Mouse (Mus musculus): ENCODE measurements around the gene Palm2.
"Not testable (repeated sequence)": the region's sequence is repeated elsewhere in the genome, so short reads cannot be mapped to it uniquely, and the experiment has no call there.

Palm2 gene

GRCm38 (mm10) chr4:57433941-57434704, at the start of gene Palm2:
Gene Palm2 (plus strand): TSS chr4:57434247.
- DNase-seq, result peak; percentile 75

GRCm38 (mm10) chr4:57384355-57384754, 49.7 kb upstream of the Palm2 start:
- no peak for DNase-seq

GRCm38 (mm10) chr4:57391103-57391502, 42.9 kb upstream of the Palm2 start:
- no peak for DNase-seq

GRCm38 (mm10) chr4:57396414-57396813, 37.6 kb upstream of the Palm2 start:
- no peak for DNase-seq

GRCm38 (mm10) chr4:57412385-57412784, 21.7 kb upstream of the Palm2 start:
- not testable (repeated sequence) for DNase-seq

DNA sequence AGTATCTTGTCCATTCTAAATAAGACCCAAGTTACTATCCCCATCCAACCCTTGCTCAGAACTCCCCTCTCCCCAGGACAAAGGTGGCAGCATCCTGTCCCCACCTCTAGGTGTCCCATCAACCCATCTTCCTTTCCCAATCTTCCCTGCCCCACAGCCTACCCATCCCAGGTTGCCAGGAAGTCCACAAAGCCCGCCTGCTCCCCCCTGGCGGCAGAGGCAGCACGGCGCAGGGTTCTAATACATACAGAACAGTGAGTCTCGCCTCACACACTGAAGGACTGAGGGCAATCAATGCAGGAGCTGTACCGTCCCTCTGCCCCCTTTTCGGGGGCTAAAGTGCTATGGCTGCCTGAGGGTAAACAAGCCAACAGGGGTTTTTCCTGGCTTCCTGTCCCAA, 21.0 kb upstream of the Palm2 start:
- DNase-seq, result no peak

DNA sequence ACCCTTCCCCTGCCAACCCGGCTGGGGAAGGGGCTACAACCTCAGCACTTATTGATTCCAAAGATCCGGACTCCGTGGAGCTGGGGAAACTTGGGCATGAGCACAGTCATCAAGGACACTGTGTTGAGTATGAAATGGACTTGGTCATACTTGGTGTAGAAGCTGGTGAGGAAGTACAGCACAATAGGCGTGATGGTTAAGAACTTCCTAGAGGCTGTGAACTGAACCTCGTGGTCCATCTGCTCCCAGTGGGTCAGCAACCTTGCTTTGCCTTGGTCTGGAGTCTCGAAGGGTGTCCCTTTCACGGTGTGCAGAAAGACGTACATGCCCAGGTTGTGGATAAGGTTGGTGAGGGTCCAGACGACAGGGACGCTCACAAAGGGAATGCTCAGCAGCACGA, 20.4 kb upstream of the Palm2 start:
- DNase-seq, result not testable (repeated sequence)

DNA sequence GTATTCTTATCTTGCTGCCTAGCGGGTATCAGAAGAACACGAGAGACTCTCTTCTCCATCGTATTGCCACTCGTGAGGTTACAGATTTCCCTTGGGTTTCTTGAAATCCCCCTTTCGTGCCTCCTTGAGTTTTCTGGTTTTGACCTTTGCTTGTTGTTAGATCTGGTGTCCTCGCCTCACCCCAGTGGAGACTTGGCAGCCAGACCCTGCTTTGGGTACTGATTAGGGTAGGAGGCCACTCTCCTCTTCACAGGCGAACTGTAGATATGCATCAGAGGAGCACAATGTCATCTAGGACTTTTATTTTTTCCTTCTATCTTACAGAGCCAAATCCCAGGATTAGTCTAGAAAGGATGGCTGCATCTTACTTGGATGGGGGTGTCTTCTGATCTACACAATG, 10.0 kb upstream of the Palm2 start:
- DNase-seq, result no peak

DNA sequence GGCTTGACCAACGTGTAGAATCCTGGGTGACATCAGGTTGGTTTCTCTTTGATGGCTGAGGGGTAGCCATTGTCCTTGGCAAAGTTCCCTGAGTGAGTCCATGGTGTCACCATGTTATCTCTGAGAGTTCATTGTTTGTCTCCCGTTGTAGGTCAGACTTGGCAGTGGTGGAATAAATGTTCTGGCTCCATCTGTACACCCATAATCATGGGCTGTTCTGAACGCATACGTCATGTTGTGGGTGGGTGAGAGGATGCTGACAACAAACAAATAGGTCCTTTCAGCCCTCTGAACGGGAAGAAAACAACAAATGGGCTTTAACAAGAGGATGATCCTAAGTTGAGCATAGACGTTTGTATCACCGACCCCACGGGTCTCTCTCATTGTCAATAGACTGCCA, 5.7 kb upstream of the Palm2 start:
- DNase-seq, result peak; percentile 38

DNA sequence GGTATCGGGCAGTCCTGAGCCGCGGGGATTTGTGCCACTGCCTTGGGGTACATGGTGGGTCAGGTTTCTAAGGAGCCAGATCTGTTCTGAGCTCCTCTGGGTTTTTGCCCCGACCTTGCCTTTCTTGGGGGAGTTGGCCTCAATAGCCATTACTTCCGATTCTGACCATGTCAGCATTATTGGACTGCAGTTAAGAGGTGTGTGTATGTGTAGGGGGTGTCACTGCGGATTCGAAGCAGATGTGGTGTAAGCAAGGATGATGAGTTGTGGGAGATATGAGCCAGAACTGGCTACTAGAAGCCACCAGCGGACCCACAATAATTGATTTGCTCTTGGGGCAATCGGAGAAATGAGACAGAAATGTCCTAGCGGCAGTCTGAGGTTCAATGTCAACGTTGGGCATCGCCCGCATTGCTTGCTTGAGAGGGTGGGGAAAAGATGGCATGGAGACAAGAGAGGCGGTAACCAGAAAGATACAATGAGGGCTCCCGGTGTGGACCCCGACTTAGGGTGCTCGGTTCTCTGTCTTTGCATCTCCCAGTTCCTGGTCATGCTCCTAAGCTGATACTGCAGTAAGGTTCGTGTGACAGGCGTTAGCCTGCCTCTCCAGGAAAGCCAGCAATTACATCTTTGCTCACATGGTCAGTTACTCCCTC, 786 bp downstream of the Palm2 start:
- peak; percentile 10 for DNase-seq

DNA sequence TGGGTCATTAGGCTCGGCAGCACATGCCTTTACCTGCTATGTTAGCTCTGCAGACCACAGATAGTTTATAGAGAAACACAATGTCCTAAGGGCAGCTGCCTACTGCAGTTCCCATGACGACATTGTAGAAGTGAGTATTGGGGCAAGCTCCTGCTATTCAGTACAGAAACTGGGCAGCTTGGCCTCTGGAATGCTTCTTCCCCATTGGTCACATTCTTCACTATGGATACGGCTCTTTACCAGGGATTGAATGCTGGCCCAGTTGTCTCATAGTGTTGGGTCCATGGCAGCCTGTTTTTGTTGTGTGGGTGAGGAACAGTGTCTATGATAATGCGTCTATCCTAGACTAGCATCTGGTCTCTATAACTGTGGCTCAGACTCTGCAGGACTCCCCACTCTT, 2.2 kb downstream of the Palm2 start:
- no peak for DNase-seq

DNA sequence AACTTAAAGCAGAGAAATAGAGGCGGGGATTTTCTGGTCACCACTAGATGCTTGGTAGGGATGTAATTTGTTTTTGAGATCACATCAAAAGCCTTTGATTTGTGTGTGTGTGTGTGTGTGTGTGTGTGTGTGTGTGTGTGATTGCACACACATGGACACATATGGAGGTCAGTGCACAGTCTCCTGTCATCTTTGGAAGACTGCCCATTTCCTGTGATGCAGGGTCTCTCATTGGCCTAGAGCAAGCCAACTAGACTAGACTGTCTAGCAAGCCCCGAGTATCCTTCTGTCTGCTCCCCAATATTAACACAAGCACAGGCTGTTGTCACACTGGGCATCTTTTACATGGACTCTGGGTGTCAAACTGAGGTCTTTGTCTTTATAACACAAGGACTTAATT, 12.0 kb downstream of the Palm2 start:
- no peak for DNase-seq

DNA sequence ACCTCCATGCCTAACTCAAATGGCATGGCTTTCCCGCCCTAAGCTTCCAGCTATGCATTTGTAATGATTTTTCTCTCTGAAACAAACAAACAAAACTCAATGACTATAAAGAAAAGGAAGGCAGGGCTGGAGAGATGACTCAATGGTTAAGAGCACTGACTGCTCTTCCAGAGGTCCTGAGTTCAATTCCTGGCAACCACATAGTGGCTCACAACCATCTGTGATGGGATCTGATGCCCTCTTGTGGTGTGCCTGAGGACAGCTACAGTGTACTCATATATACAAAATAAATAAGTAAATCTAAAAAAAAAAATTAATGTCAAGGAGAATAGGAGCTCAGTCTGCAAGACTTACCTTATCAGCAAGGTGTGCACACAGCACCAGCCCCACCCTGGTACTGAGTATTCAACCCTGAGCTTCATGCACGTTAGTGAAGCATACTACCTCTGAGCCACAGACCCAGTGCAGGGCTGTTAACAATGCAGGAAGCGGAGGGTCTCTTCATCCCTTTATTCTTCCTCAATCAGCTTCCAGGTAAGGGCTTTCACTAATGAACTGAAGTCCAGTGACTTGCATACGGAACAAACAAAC, 12.9 kb downstream of the Palm2 start:
- no peak for DNase-seq

- peak; percentile 30 for DNase-seq
These were observed 17.8 kb downstream of the Palm2 start for GRCm38 (mm10) chr4:57451896-57452295.

DNA sequence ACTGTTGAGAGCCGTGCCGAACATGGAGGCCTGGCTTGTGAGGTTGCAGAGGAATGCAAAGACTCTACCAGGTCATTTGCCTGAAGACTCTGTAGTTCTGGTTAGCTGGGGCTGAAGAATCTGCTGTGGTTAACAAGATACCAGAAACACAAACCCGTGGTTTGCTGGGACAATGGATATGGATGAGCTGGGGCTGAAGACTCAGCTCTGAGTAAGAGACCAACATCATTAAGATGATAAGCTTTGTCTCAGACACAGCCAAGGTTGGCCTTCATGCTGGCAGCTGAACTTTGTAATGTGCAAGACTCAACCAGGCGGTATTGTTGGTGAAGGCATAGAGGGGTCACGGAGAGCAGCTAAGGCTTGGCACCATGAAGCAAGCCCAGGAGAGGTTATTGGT, 18.6 kb downstream of the Palm2 start:
- no peak for DNase-seq

DNA sequence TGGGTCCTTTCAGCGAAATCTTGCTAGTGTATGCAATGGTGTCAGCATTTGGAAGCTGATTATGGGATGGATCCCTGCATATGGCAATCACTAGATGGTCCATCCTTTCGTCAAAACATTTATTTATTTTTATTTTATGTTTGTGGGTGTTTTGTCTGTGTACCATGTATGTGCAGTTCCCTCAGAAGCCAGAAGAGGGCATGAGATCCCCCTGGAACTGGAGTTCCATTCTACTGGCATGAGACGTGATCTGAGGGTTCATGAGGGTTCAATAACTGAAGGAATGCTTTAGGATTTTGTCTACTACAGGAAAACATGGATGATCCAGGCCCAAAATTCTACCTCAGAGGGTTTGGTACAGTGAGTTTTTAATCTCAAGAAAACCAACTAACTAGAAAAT, 28.3 kb downstream of the Palm2 start:
- DNase-seq, result no peak

DNA sequence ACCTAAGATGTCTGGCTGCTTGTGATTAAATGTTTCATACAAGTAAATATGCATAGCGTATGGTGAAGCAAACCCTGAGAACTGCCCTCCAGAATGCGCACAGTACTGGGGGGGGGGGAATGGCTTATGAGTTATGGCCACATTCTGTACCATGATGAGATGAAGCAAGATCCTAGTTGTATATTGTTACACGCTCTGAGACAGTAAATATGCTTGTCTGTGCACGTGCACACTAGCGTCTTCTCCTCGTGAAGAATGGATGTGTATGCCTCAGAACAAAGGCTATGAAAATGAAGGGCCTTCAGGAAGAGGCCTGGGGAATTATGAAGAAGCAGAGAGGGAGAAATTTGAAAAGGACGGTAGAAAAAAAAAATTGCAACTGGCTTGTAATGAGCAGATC, 48.4 kb downstream of the Palm2 start:
- DNase-seq, result no peak

GRCm38 (mm10) chr4:57486392-57486791, 52.3 kb downstream of the Palm2 start:
- DNase-seq, result peak; percentile 35

GRCm38 (mm10) chr4:57489887-57490286, 55.8 kb downstream of the Palm2 start:
- no peak for DNase-seq

- no peak for DNase-seq
These were observed 70.7 kb downstream of the Palm2 start for GRCm38 (mm10) chr4:57504792-57505191.

DNA sequence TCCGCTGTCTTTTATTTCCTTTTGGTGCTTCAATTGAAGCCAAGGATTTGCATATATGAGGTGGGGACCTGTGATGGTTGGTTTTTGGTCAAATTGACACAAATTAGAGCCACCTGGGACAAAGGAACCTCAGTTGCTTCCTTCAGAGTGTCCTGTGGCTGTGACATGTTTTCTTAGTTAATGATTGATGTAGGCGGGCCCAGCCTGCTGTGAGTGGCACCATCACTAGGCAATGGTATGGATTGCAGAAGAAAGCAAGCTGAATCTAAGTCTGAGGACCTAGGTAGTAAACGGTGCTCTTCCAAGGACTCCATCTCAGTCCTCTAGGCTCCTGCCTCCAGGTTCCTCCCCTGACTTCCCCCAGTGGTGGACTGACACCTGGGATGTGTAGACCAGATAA, 76.5 kb downstream of the Palm2 start:
- DNase-seq, result no peak

- no peak for DNase-seq
These were observed 77.7 kb downstream of the Palm2 start for GRCm38 (mm10) chr4:57511734-57512133.

- no peak for DNase-seq
These were observed 79.3 kb downstream of the Palm2 start for GRCm38 (mm10) chr4:57513241-57513933.
